Mouse (Mus musculus) megakaryocyte, adult 5-6 weeks (primary cell): ENCODE data around the gene Gdnf. TPM values are rescaled to one million over a fixed set of nuclear protein-coding genes. Genes with fewer than 3 reads are reported as not detected.

Source experiments
- ATAC-seq: 2 replicates; pipeline ENCODE4 v1.8.0; 2016; ENCODE audit warnings: mild to moderate bottlenecking, inconsistent platforms; ENCODE audit not compliant: poor library complexity, severe bottlenecking
- total RNA-seq, 2 experiments: library from RNA; stranded (forward) in 1 of 2; stranded (reverse) in 1 of 2; fragments of 153-499, 151-499 nt in 1 of 2; fragments of 221-1000, 200-1000 nt in 1 of 2; gene quantifications; 2 replicates each; pipeline versions ENCODE4 v1.2.3 to v1.2.4; 2015 to 2017

The Gdnf gene
- total RNA-seq, 2 experiments from 2014 or later = not detected

DNA sequence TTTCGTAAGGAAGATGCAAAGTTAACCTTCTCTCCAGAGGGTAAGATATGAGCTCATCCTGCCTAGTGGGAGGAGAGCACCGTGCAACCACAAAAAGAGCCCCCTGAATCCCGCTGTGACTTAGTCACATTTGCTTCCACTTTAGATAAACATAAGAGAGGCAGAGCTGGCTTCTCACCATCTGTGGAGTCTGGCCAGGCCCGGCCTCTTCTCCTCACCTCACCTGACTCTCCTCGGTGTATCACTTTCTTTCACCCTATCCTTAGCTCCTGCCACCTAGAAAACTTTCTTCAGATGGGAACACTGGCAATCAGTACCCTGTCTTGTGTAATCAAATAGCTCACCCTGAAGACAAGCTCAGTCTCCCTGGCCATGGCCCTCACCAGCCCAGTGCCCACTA is 48.2 kb downstream of the Gdnf start:
- ATAC-seq = no peak

DNA sequence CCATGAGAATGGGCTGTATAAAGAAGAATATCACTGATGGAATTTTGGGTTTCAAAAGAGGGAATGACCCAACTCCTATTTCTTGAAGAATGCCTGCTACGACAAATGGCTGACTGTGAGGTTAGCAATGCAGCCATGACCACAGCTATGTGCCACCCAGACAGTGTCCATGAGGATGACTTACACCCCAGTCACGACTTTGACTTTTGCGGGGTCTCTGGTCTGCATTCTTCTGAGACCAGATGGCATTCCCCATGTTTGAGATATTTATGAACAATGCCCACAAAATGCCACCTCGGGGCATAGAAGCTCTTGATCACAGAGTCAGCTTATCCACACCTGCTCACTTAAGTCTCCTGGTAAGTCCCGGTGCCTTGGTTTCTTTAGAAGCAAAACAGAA is 52.2 kb downstream of the Gdnf start:
- ATAC-seq = no peak

DNA sequence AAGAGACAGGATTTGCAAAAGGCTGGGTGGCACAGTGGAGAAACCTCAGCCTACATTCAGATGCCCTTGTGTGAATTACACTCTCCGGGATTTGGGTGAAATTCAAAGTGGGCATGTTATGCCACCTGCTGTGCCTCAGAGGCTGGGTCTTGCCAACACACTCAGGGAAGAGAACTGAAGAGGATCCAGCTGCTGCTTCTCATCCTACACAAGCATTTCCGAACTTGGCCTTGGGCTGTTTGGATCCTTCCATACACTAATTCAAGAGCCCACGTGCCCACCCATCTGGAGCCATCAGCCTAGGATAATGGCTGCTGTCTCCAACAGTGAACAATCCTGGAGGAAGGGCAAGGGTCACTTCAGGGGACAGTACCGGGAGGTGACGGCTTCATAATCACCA is 52.7 kb downstream of the Gdnf start:
- no peak for ATAC-seq

DNA sequence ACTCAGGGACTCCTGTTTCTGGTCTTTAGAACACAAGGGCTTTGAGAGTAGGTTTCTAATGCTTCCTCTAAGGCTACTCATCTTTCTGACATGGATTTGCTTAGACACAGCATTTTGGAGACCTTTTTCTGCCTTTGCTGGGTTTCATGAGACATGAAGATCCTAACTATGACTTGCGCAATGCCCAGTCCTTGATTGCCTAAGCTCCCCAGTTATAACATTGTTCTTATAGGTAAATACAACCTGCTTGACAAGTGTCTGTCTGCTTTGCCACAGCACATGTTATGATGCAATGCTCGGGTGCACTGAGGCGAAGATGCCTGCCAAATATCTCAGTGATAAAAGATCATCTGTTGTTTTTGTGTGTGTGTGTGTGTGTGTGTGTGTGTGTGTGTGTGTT is 54.7 kb downstream of the Gdnf start:
- ATAC-seq = no peak

DNA sequence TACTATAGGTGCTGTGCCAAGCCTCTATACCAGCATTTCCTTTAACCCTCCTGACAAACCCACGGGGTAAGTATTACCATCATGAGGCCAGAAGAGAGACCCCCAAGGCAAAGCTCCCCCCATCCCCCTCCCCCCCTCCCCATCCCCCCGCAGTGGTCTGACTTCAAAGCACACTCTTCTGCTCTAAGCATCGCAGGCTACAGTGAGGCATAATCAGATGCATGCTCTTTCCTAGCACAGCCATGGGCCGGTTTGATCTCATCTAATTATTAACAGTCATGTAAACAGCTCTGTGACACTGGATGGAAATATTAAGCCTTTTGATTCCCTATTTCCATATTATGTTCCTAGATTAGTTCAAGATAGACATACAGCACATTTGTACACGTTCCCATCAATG is 61.8 kb downstream of the Gdnf start:
- no peak for ATAC-seq

DNA sequence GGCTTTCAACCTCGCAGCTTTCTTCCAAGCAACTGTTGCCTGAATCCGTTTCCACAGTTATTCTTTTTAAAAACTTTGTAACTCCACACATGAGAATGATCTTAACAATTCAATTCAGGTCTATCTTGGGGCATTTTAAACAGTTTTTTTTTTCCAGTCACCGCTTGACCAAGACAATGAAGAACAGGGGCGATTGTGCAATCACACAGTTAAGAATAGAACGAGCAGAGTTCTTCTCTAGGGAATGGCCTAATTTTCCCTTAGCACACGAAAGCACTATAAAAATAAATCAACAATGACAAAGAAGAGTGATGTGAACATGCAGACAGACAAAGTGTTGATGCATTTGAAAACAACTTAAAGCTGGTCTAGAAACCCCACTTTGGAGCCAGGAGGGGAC is 65.2 kb downstream of the Gdnf start:
- ATAC-seq = no peak

DNA sequence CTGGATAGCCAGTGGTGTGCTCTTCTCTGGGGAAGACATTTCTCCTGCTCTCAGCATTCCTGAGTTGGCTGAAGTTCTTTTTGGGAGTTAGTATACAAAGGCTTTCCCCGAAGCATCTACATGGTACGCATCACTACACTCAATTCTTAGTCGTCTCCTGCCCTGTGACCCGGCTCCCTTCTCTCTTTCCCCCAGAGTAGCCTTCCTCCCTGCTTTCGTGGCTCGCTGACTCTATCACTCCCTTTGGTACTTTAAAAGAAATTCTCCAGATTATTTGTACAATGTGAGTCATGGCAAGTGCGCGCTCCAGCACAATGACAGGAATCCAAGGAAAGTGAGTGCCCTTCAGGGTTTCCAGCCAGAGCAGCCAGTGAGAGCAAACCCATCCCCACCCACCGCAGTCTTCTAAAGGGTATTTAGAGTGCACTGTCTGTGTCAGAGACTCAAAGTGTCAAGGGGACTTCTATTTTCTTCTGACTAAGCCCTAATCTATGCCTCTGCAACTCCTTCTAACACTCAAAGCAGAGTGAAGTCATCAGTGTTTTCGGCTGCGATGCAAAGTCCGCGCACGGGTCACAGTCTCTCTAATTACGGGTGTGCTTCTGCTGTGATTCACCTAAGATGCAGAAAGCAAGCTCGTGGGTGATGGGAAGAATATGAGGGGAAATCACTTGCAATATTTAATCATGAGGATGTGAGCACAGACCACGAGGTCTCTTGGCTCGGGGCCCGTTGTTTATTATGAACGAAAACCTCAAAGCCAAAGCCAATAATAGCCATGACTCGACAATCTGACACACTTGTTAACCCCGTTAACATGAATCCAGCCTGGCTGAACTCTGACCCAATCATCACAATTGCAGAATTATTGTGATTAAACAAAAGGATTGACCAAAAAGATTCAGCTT is 67.2 kb downstream of the Gdnf start:
- ATAC-seq = no peak

DNA sequence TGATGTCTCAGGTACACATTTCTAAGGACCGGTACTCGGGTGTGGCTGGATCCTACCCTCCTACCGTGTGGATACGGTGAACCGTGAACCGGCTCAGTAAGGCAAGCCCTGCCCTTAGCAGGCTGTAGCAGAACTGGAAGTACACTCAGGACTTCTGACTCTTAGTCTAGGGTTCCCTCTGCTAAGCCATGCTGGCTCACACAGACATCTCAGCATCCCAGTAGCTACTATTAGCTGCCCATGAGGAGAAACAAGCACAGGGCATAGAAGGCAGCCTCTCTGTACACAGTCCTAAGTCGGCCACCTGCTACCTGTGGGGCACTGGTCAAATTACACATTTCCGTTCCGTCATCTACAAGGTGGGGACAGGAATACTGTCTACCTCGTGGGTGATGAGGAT is 68.2 kb downstream of the Gdnf start:
- no peak for ATAC-seq

DNA sequence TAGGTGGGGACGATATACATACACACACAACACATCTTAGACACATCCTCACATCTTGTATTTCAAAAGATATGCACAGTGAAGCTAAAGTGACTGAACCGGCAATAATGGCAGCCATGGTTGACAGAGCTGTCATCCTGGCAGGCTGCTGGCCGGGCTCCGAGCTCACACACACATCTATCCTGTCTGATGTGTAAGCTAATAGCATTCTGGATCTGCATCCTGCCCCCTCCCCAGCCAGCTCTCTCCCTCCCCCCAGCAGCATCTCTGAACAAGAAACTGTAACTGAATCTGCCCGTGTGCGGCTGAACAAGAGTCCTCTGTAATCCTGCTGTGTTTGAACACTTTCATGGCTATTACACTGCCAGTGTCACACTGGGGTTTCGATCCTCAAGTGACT is 69.3 kb downstream of the Gdnf start:
- no peak for ATAC-seq

DNA sequence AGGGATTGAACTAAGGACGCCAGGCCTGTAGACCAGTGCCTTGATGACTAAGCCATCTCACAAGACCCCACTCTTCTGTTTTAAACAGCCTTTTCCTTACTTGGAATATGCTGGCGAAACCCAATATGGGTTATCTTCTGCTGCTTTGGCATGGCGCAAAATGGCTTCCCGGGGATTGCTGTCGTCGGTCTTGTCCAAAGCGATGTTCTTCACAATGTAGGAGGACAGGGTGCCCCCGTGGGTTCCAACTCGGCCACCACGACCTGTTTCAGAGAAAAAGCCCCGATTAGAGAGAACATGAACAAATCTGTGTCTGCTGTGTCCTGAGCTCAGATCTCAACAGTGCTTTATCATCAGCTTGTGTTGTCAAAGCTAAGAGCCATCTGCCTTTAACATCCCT is 73.5 kb downstream of the Gdnf start:
- ATAC-seq = no peak

DNA sequence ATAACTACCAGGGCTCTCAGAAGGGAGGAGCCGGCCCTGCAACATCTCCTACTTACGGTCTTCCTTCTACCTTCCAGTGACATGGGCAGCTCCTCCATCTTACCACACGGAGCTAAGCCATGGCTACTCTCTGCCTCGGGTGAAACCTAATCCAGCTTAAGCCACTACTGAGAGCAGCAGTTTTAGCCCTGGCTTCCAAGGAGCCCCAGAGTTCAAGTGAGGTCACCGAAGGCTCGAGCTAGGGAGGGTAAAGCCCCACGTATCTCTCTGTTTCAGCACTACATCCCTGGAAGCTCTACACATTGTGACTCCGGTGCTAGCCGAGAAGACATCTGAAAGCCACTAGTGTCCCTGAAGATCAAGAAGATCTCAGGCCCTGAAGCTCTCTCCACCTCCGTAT is 74.5 kb downstream of the Gdnf start:
- ATAC-seq = no peak

DNA sequence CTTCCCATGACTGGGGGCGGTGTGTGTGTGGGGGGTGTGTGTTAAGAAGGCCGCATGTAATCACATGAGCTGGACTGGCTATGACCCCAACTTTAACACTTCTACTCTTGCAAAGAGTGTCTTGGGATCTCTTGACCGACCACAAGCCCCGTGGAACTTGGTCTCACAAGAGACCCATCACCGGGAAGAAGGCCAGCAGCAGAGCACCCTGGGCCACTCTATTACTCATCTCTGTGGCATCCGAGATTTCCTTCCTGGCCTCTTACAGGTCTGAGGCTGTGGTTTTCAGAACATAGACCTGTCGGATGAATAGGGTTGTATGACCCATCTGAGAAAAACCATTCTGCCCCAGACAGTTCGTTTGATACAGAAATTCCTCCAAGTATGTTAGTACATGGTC is 75.9 kb downstream of the Gdnf start:
- ATAC-seq = no peak
